Mouse (Mus musculus) liver, postnatal 0 days (tissue): ENCODE measurements around the gene Ltbr.

Experiments
- CTCF ChIP-seq: sonication (generic); IDR thresholded peaks from 2 replicates; pipeline ENCODE4 v1.5.1; 2016; ENCODE audit warnings: antibody characterized with exemption, low read depth
- EP300 ChIP-seq: IDR thresholded peaks from 2 replicates; pipeline ENCODE4 v1.6.1; 2016; ENCODE audit warnings: antibody characterized with exemption, low read depth, mild to moderate bottlenecking

DNA sequence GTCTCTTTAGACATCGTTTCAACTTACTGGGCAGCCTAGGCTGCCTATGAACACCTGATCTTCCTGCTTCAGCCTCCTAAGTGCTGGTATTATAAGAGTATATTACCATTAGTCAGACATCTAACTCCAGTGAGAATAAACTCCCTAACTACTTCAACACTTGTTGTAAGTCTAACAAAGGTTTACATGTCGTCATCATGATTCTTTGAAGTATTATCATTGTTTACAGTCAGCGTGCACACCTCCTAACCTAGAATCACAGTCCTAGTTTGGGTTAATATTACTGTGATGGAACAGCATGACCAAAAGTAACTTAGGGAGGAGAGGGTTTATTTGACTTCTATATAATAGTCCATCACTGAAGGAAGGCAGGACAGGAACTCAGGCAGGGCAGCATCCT is 46.2 kb downstream of the Ltbr start:
- TF ChIP-seq CTCF: no peak
- no peak for TF ChIP-seq EP300
